Mouse (Mus musculus) Patski (cell line): Measurements from ENCODE around the gene Gprin3. TPM values are rescaled to one million over a fixed set of nuclear protein-coding genes. Genes with fewer than 3 reads are reported as not detected.

ENCODE experiments used
- ATAC-seq: fragments of 100-300 bp; one replicate; pipeline ENCODE4 v1.8.0; 2021
- CTCF ChIA-PET: fragments of 350-600 bp; sonication (Branson Sonifier 250); formaldehyde crosslinking; loops from one replicate; lab custom pipeline; 2022; ENCODE audit warnings: inconsistent platforms; lab: Charles Lee
- POLR2A ChIA-PET: fragments of 350-600 bp; sonication (Branson Sonifier 250); formaldehyde crosslinking; loops from one replicate; lab custom pipeline; 2022; ENCODE audit warnings: antibody characterized with exemption, inconsistent platforms; lab: Charles Lee
- DNase-seq: peaks from one replicate; pipeline ENCODE4 v3.0.0-alpha.2; 2011; ENCODE audit warnings: low read depth, low spot score
- H3K27me3 ChIP-seq: fragments of 371-371 bp; one replicate; pipeline ENCODE4 v1.5.1; 2021
- CTCF ChIP-seq: fragments of 100-300 bp; IDR thresholded peaks from one replicate; pipeline ENCODE4 v1.5.1; 2021
- in situ Hi-C: fragments of 300-500 bp; cut with MboI; formaldehyde crosslinking; loops from 3 replicates; pipeline ENCODE4 v1.11.1; 2018; ENCODE audit warnings: low pct_unique_long_range_greater_than_20kb, mixed read lengths
- polyA plus RNA-seq: library from polyadenylated mRNA; unstranded; gene quantifications from one replicate; pipeline ENCODE4 v1.2.3, GENCODE M21; 2021

Gprin3 gene
- polyA plus RNA-seq, 1 experiment from 2014 or later = 0.13 TPM

DNA sequence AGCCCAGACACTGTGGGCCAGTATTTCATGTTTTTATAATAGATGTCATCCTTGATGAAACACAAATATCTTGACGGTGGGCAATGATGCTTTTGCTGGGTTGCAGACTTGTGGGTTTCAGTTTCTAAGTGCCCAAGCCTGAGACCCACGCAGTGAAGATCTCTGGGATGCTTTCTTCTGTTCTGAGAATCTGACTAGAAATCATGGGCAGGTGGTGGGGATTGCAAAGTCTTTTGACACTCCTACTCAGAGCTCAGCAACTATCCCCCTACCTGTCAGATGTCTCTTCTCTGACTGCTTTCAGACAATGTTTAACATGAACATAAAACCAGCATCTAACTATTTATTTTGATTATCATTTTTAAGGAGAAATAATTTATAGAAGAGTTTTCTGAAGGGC lies 7.4 kb downstream of the Gprin3 start:
- CTCF ChIA-PET = interaction anchor here (1.3 kb wide), 1 partner anchor 37 kb away, joined by 3 read pairs; no protein-coding TSS in a partner anchor
- ATAC-seq (no peak), DNase-seq (no peak)
- no peaks in the 10 kb centered on the region for H3K27me3 ChIP-seq
- in situ Hi-C loops = no loop called here
- TF ChIP-seq CTCF = no peak
- POLR2A ChIA-PET = no interaction called here

DNA sequence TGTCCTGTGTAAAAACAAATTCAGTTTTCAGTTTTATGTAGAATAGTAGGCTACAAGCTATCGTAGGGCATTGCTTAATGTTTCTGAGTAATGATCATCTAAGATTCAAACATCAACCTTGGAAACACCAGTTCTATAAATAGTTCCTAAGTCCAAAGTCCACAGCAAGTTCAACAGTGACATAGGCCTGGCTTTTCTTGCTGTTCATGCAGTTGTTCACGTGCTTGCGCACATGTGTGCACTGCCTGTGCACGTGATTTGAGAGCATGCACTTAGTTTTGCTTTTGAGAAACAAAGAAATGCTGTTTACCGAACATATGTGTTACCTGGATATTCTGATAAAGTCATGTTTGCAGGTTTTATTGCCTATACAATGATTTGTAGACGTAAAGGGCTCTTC lies 11.3 kb downstream of the Gprin3 start:
- in situ Hi-C loops = no loop called here
- ATAC-seq = no peak
- POLR2A ChIA-PET = no interaction called here
- H3K27me3 ChIP-seq = no peaks in the 10 kb centered on the region
- TF ChIP-seq CTCF = no peak
- DNase-seq = no peak
- CTCF ChIA-PET = no interaction called here

DNA sequence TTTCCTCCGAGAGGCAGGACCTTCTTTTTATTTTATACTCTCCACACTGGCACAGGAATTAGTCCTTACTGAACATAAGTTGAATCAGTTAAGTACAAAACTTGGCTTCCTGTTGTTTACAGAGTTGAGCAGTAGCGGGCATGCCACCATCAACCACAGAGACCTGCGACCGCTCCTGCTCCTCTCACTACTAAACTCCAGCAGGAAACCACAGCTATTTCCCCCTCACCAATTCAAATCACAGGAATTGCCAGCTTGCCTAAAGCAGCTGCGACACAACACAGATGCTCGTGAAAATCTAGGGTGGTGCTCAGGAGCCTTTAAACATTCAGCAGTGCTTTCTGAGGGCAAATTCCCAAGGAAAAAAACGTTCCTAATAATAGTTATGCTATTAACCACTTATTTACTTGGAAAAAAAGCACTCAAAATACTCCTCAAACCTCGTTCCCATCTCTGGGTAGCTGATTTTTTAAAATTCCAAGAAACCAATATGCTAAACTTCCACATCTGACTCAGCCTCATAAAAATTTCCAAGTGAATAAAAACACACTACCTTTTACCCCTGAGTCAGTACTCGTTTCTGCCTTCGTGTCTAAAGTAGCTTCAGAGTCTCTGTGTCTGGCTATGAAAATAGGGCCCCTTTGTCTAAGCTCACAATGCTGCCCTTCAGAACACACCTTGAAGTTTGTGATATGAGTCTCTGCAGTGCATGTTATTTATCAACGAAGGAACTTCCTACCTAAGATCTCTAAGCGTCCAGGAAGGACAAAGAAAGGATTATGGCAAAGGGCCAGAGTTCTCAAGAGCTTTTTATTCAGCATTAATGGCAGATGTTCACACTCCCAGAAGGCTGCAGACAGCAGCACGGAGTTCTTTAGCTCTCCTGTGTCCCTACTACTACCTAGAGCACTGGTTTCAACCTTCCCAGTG lies 13.4 kb downstream of the Gprin3 start:
- ChIA-PET POLR2A (no interaction called here), CTCF (interaction anchor here (1.0 to 1.3 kb wide), 6 partner anchors 9 to 36 kb away, joined by 3 to 5 read pairs (median 3); no protein-coding TSS in a partner anchor)
- H3K27me3 ChIP-seq = no peaks in the 10 kb centered on the region
- DNase-seq (no peak), ATAC-seq (peak; percentile 33)
- no peak for TF ChIP-seq CTCF
- in situ Hi-C loops = no loop called here

DNA sequence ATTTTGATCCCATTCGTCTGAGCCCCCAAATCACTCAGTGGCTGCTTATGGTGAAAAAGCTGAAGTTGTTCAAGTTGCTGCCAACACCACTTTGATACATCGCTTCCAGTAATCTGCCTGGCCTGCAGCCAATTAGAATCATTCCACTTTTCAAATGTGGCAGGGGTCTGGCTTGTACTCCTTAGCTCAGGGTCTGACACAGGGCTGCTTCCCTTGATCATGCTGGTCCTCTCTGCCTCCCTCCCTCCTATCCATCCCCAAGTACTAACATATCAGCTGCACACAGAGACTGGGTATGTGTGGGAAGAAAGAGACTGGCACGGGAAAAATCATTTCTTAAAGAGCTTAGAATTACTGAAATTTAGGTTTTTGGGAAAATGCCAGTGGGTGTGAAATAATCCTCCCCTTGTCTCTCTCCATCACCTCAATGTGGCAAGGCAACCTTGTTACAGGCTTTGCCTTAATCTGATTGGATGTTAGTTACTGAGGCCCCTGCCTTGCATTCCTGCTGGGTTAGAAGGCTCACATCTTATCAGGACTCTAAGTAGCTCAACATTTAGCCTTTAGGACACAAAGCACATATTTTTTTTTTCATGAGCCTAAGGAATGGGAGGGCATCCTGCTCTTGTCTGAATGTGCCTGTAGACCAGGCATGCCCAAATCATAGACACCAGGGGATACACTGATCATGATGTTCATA lies 16.9 kb downstream of the Gprin3 start:
- POLR2A ChIA-PET = no interaction called here
- no peak for TF ChIP-seq CTCF
- no peak for ATAC-seq
- no peaks in the 10 kb centered on the region for H3K27me3 ChIP-seq
- no peak for DNase-seq
- CTCF ChIA-PET = interaction anchor here (1.5 to 1.9 kb wide), 2 partner anchors 12 to 24 kb away, joined by 4 to 5 read pairs; no protein-coding TSS in a partner anchor
- in situ Hi-C loops = no loop called here

DNA sequence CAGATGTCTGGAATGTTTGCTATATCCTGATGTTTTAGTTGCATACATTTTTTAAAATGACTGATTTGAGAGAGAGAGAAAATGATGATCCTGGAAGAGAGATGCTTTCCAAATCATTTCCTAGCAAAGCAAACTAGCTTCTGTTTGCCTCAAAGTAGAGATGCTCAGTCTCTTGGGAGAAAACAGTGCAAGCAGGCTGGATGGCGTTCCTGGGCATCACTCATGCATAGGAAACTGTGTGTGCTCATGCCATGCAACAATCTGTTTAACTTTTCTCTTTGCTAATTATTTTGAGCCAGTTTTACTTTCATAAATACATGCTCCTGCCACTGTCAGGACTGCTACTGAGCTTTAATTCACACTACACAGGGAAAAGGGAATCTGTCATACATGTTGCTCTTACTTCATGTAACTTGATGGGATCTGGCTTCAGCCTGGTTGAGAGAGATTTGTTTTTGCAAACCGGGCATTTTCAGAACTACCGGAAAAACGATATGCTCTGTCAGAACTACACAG lies 18.6 kb downstream of the Gprin3 start:
- no peak for DNase-seq
- TF ChIP-seq CTCF = no peak
- ChIA-PET POLR2A (no interaction called here), CTCF (interaction anchor here (1.2 kb wide), 1 partner anchor 24 kb away, joined by 3 read pairs; no protein-coding TSS in a partner anchor)
- ATAC-seq = peak; percentile 91
- in situ Hi-C loops = no loop called here
- no peaks in the 10 kb centered on the region for H3K27me3 ChIP-seq

DNA sequence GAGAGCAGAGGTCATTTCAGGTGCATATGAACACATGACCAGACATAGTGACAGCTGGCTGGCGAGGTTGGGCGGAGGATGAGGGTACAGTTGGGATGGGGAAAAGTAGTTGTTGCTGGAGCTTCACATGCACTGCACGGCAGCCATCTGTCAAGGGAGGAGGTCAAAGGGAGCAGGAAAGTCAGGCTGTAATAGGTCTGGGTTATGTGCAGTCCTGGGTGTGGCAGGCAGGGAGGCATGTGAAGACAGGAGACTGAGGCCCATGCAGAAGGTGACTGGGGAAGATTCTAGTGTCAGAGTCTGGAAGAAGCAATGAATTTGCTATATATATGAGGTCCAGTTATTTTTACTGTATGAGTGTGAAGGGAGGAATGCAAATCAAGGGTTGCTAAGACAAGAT lies 35.9 kb downstream of the Gprin3 start:
- TF ChIP-seq CTCF = no peak
- ChIA-PET POLR2A (no interaction called here), CTCF (no interaction called here)
- ATAC-seq (no peak), DNase-seq (no peak)
- in situ Hi-C loops = no loop called here
- no peaks in the 10 kb centered on the region for H3K27me3 ChIP-seq

DNA sequence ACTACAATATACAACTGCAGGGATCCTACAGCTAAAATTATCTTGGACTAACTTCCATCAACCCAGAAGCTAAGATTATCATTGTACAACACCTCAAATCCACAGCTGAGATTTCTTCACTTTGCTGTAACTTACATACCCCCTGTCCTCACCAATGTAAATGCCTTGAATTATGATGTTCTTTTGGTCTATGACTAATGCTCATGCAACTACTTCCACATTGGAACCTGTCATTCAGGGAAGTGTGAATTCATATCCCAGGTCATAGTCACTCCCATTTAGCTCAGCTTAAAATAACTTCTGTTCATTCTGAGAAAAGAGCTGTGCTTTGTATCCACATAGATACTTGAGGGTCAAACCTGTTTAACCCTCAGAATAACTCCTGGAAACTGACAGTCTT lies 60.8 kb downstream of the Gprin3 start:
- POLR2A ChIA-PET = no interaction called here
- in situ Hi-C loops = no loop called here
- DNase-seq (no peak), ATAC-seq (no peak)
- no peaks in the 10 kb centered on the region for H3K27me3 ChIP-seq
- CTCF ChIA-PET = interaction anchor here (1.2 kb wide), 1 partner anchor 12 kb away, joined by 4 read pairs; no protein-coding TSS in a partner anchor
- no peak for TF ChIP-seq CTCF

DNA sequence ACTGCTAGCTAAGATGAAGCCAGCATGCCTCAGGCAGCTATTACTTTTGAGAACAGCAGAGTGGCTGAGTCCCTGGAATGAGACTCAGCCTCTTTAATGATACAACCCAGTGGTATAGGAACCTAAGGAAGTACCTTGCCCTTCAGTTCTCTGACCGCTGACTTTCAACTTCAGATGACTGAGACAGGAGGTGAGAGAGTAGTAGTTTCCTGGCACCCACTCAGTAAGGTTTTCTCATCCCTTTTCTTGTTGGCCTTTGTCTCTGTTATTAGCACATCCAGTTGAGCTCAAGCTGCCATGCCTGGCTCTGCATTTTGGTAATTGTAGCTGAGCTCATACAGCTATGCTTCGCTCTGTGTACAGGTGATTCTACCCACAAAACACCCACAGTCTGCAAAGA lies 62.8 kb downstream of the Gprin3 start:
- H3K27me3 ChIP-seq = no peaks in the 10 kb centered on the region
- TF ChIP-seq CTCF = no peak
- ATAC-seq = no peak
- in situ Hi-C loops = no loop called here
- DNase-seq = no peak
- ChIA-PET CTCF (interaction anchor here (1.3 kb wide), 1 partner anchor 11 kb away, joined by 6 read pairs; no protein-coding TSS in a partner anchor), POLR2A (no interaction called here)

DNA sequence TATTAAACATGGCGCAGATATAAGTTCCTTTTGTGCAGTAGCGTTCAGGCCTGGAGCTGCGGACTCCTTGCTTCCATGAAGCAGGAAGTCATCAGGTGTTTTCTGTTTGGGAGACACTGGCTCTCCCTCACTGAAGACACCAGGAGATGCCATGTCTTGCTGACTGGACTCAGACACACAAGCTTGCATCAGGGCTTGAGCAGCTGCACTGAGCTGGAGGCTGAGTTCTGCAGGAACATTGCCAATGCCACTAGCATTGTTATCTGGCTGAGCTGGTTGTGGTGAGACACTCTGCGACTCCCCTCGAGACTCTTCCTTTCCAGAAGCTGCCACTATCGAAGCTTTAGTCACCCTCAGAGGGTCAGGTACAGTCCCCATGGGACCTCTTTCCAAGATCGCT lies 71.2 kb downstream of the Gprin3 start:
- TF ChIP-seq CTCF = no peak
- H3K27me3 ChIP-seq = peaks cover 6% of the 10 kb centered on the region
- in situ Hi-C loops = no loop called here
- POLR2A ChIA-PET = no interaction called here
- CTCF ChIA-PET = no interaction called here
- DNase-seq (no peak), ATAC-seq (no peak)

DNA sequence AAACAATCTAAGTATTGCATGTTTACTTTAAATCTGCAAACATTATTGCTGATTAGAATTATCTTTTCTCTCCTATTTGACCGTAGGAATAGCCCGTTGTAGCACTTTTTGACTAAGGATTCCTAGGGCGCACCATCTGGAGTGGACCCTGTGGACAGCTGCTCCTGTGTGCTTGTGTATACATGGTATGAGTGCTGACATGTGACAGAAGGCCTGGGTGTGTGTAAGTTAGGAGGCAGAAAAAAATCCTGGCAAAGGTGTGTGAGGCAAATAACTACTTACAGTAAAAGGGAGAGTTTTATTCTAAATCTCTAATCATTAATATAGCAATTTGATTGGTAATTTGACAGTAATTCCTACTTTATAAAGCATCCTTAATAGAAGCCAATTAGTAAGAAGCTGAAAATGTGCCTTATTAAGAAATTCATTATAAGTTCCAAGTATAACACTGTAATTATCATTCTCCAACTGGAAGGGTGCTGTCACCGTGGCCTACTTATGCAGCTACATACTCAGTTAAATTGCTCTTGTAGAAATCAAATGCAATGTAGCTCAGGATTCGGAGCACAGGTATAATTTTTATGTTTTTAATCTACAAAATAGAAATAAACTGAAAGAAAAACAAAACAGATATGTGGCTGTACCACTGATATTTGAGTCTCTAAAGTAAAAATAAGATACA lies 74.8 kb downstream of the Gprin3 start:
- TF ChIP-seq CTCF = no peak
- ChIA-PET POLR2A (no interaction called here), CTCF (interaction anchor here (0.8 to 2.6 kb wide), 3 partner anchors 12 to 16 kb away, joined by 3 to 6 read pairs (median 3); no protein-coding TSS in a partner anchor)
- in situ Hi-C loops = no loop called here
- no peak for ATAC-seq
- no peak for DNase-seq
- peaks cover 6% of the 10 kb centered on the region for H3K27me3 ChIP-seq
